In the genomic region with DNA sequence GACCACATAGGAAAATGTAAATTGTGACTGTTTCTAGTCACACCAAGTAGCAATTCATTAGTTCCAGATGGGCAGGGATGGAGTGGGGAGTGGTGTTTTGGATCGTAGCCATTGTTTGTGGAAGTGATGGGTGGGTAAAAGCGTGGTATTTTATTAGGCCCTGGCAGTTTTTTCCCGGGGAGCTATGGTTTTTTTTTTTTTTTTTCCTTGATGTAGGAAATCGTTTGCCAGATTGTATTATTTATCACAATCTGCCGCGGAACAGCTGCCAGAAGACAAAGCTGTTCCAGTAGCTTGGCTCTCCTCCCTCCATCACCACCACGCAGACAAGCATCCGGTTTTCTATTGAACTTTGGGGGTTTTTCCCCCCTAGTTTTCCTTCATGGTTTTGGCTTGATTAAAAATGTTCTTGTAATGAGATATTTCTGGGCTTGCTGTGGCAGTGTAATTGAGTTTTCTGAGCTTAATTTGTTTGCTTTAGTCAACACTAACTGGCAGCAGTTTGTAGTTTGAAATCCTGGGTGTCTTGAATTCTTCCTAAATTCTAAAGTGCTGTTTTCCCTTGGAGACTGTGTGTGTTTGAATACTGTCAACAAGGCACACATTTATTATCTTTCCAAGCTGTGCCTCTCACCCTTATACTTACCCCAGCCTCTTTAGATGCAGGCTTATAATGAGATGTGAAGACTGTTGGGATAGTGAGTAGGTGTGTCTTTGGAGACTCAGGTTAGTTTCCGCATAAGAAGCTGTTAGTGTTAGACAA, we compare ENCODE assay signal across 8 mouse cellular contexts. TPM values are rescaled to one million over a fixed set of nuclear protein-coding genes. Genes with fewer than 3 reads are reported as not detected.
A peak's percentile ranks its signal among the peaks of the same experiment; 100 is the strongest.
DNase-seq lines count a peak whose midpoint lies in the region; ATAC-seq and TF ChIP-seq lines count a peak whose summit lies in the region.
"Had no signal": no experiment of that assay in that cellular context is flagged by ENCODE, and none has a peak within 500 bp of the region (broad histone marks: within the 10 kb centered on the region; RNA-seq: fewer than 3 reads in every experiment).

No protein-coding gene starts in this region.

- no peak overlapping the region for H3K4me3 ChIP-seq in bone marrow macrophage, adult 2 months (ENCODE audit: insufficient read depth, low read length)
- no peak overlapping the region for H3K4me3 ChIP-seq in limb, embryonic 10.5 days
- H3K4me3 ChIP-seq in neural tube, embryonic 14.5 days (ENCODE audit: low read depth, low read length): no peak overlapping the region

- peak; percentile 27 to 32 for DNase-seq in cerebellum, postnatal 36 days
- DNase-seq in heart, adult 8-10 months (ENCODE audit: low spot score): peak; percentile 55
- DNase-seq in kidney, adult 8-10 months: peak; percentile 25 to 42
- peak; percentile 39 for DNase-seq in limb, embryonic 10.5 days (ENCODE audit: low spot score)
- no peak for DNase-seq in thymus, postnatal 10 days (ENCODE audit: low spot score in 2 of 2)

- H3K4me2 ChIP-seq in neural tube, embryonic 14.5 days (ENCODE audit: low read depth, low read length): no peak overlapping the region

- WGBS in limb, embryonic 10.5 days: 42% methylated on average over 9 of the region's 9 CpGs
- WGBS in neural tube, embryonic 14.5 days: 13% methylated on average over 9 of the region's 9 CpGs

- no peaks in the 10 kb centered on the region for H3K9me3 ChIP-seq in limb, embryonic 10.5 days (replicated peaks)
- no peaks in the 10 kb centered on the region for H3K9me3 ChIP-seq in neural tube, embryonic 14.5 days (ENCODE audit: control insufficient read depth, low read length)

- H3K27ac ChIP-seq in bone marrow macrophage, adult 2 months (ENCODE audit: insufficient read depth, low read depth, low read length): 0 out of 2 replicates have a peak overlapping the region, but pooled peaks have one; percentile 19
- peak overlapping the region; percentile 72 for H3K27ac ChIP-seq in limb, embryonic 10.5 days
- H3K27ac ChIP-seq in neural tube, embryonic 14.5 days (ENCODE audit: low read depth, low read length): peak overlapping the region; percentile 69
- H3K27ac ChIP-seq: liver, embryonic 14.5 days had no signal

- peaks cover 30% of the 10 kb centered on the region for H3K4me1 ChIP-seq in bone marrow macrophage, adult 2 months (ENCODE audit: control insufficient read depth, insufficient read depth, low read length)
- H3K4me1 ChIP-seq in limb, embryonic 10.5 days: peaks cover 27% of the 10 kb centered on the region
- peaks cover 16% of the 10 kb centered on the region for H3K4me1 ChIP-seq in neural tube, embryonic 14.5 days (ENCODE audit: control insufficient read depth, insufficient read depth, low read length)

- no peaks in the 10 kb centered on the region for H3K27me3 ChIP-seq in limb, embryonic 10.5 days (ENCODE audit: low read depth, poor library complexity, severe bottlenecking)
- no peaks in the 10 kb centered on the region for H3K27me3 ChIP-seq in neural tube, embryonic 14.5 days (ENCODE audit: control insufficient read depth, insufficient read depth, low read length)

- peak; percentile 66; the same call in 1 of the 2 replicates for ATAC-seq in neural tube, embryonic 14.5 days (ENCODE audit: low read depth)

- H3K9ac ChIP-seq in neural tube, embryonic 14.5 days (replicated peaks; ENCODE audit: low read depth, low read length): no peak overlapping the region
- H3K9ac ChIP-seq: liver, embryonic 14.5 days had no signal

- no peak for TF ChIP-seq POLR2A in bone marrow macrophage, adult 2 months (IDR thresholded peaks at IDR 0.05; ENCODE audit: borderline replicate concordance, low read depth, low read length)

- peaks cover 18% of the 10 kb centered on the region for H3K36me3 ChIP-seq in limb, embryonic 10.5 days
- H3K36me3 ChIP-seq in neural tube, embryonic 14.5 days (ENCODE audit: control insufficient read depth, insufficient read depth, low read length): no peaks in the 10 kb centered on the region

- no peak for TF ChIP-seq CTCF in bone marrow macrophage, adult 2 months (IDR thresholded peaks at IDR 0.05; ENCODE audit: low read depth, low read length)

RNA-seq across cellular contexts. Expression of gene Eif2b3, which starts 20.9 kb away (rescaled TPM):
- 8.1 and 8.5 TPM in 2 replicates for polyA plus RNA-seq in bone marrow macrophage, adult 2 months (2012; ENCODE audit: insufficient read depth, insufficient read length, missing spikeins)
- 10 to 100 TPM; 13.5 to 18.2 (median 15.0) TPM for total RNA-seq in heart, adult 8-10 months (2022)
- 63.3 and 74.0 TPM in 2 replicates for polyA plus RNA-seq in limb, embryonic 10.5 days (2016; fragmentation: Nextera tagmentation; extraction: Ambion mirVana)
- polyA plus RNA-seq in neural tube, embryonic 14.5 days (2014; fragmentation: Nextera tagmentation; extraction: Ambion mirVana): 54.6 and 54.9 TPM in 2 replicates

RNA-seq across cellular contexts. Expression of gene Hectd3, which starts 45.0 kb away (rescaled TPM):
- 24.5 and 26.8 TPM in 2 replicates for polyA plus RNA-seq in bone marrow macrophage, adult 2 months (2012; ENCODE audit: insufficient read depth, insufficient read length, missing spikeins)
- total RNA-seq in heart, adult 8-10 months (2022): 10 to 100 TPM; 16.7 to 20.6 (median 17.7) TPM
- polyA plus RNA-seq in limb, embryonic 10.5 days (2016; fragmentation: Nextera tagmentation; extraction: Ambion mirVana): 7.9 and 9.6 TPM in 2 replicates
- 19.3 and 22.6 TPM in 2 replicates for polyA plus RNA-seq in neural tube, embryonic 14.5 days (2014; fragmentation: Nextera tagmentation; extraction: Ambion mirVana)

RNA-seq across cellular contexts. Expression of gene Urod, which starts 45.9 kb away (rescaled TPM):
- 45.5 and 56.5 TPM in 2 replicates for polyA plus RNA-seq in bone marrow macrophage, adult 2 months (2012; ENCODE audit: insufficient read depth, insufficient read length, missing spikeins)
- total RNA-seq in heart, adult 8-10 months (2022): 100 to 1,000 TPM in 1 of 4 experiments, 10 to 100 TPM in 3; 85.5 to 108 (median 91.8) TPM
- 121 and 129 TPM in 2 replicates for polyA plus RNA-seq in limb, embryonic 10.5 days (2016; fragmentation: Nextera tagmentation; extraction: Ambion mirVana)
- polyA plus RNA-seq in neural tube, embryonic 14.5 days (2014; fragmentation: Nextera tagmentation; extraction: Ambion mirVana): 56.0 and 59.0 TPM in 2 replicates

RNA-seq across cellular contexts. Expression of gene Ptch2, which starts 55.8 kb away (rescaled TPM):
- polyA plus RNA-seq in bone marrow macrophage, adult 2 months (2012; ENCODE audit: insufficient read depth, insufficient read length, missing spikeins): not detected in 2 replicates
- total RNA-seq in heart, adult 8-10 months (2022): 1 to 10 TPM in 1 of 4 experiments, under 1 TPM in 3; 0.44 to 1.0 (median 0.58) TPM
- 8.4 and 9.0 TPM in 2 replicates for polyA plus RNA-seq in limb, embryonic 10.5 days (2016; fragmentation: Nextera tagmentation; extraction: Ambion mirVana)
- polyA plus RNA-seq in neural tube, embryonic 14.5 days (2014; fragmentation: Nextera tagmentation; extraction: Ambion mirVana): 5.6 and 6.4 TPM in 2 replicates

Comparison
In these comparisons a context has a peak if more than half of its experiments do, and no peak if none do; other contexts are left out.
1. H3K27ac ChIP-seq: peak in every context shown above with its lines; median percentile 72 in limb, embryonic 10.5 days; 69 in neural tube, embryonic 14.5 days; 19 in bone marrow macrophage, adult 2 months.
2. DNase-seq: peak in cerebellum, postnatal 36 days (2 of 2), heart, adult 8-10 months (single experiment), kidney, adult 8-10 months (2 of 2) and limb, embryonic 10.5 days (single experiment); none in thymus, postnatal 10 days (0 of 2).